Mouse (Mus musculus): ENCODE results near the gene Gm45208.
A peak's percentile ranks its signal among the peaks of the same experiment; 100 is the strongest.
"Not testable (repeated sequence)": the region's sequence is repeated elsewhere in the genome, so short reads cannot be mapped to it uniquely, and the experiment has no call there.

Gm45208 gene

GRCm38 (mm10) chrX:7721514-7722281 lies at the start of gene Gm45208:
TSS of gene Gm45208 (plus strand) at chrX:7722245.
- DNase-seq (ENCODE audit: low spot score), result peak; percentile 50

GRCm38 (mm10) chrX:7672739-7673138 lies 49.3 kb upstream of the Gm45208 start:
- DNase-seq (ENCODE audit: low spot score), result no peak

DNA sequence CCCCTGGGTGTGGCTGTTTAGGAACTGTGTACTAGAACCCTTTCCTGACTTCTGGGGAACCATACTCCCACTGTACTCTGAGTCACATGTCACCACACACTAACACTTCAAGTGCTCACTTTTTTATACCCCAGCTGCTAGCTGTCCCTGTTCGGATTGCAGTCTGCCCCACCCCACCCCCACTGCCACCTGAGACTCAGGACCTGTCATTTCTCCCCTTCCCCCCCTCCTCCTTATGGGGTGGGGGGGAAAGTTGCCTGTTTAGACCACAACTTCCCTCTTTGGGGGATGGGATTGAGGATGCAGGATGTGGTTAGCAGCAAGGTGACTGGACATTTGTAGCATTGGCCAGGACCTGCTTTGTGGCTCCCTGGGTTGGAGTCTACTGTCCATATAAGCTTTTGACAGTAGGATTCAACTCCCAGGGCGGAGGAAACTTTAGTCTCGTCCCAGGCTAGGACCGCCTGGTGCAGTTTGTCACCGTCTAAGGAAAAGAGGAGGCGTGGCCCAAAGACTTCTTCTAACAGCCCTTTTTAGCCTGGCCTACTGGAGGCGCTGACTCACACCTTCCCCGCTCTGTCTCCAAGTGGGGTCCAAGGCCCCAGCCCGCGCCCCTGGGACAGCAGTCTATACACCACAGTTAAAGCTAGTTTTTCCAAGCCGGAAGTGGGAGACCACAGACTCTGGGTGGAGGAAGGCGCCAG lies 48.3 kb upstream of the Gm45208 start:
- no peak for DNase-seq (ENCODE audit: low spot score)

- DNase-seq (ENCODE audit: low spot score), result no peak
These were observed 47.6 kb upstream of the Gm45208 start for GRCm38 (mm10) chrX:7674284-7675000.

DNA sequence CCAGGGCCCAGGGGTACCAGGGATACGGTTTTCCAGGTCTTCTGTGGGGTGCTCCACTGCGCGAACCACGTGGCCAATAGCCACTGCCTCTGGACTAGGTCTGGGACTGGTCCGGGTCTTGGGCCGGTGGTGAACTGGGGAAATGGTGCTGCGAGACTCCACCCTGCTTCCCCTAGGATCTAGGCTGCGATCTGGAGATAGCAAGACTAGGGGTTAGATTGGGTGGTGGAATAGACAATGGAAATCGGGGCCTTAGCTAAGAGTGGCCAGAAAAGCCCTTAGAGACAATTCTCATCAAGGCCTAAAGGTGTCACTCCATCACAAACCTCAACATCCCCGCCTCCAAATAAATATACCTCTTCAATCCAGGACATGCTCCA lies 47.1 kb upstream of the Gm45208 start:
- no peak for DNase-seq (ENCODE audit: low spot score)

GRCm38 (mm10) chrX:7678986-7679385 lies 43.1 kb upstream of the Gm45208 start:
- DNase-seq (ENCODE audit: low spot score), result no peak

DNA sequence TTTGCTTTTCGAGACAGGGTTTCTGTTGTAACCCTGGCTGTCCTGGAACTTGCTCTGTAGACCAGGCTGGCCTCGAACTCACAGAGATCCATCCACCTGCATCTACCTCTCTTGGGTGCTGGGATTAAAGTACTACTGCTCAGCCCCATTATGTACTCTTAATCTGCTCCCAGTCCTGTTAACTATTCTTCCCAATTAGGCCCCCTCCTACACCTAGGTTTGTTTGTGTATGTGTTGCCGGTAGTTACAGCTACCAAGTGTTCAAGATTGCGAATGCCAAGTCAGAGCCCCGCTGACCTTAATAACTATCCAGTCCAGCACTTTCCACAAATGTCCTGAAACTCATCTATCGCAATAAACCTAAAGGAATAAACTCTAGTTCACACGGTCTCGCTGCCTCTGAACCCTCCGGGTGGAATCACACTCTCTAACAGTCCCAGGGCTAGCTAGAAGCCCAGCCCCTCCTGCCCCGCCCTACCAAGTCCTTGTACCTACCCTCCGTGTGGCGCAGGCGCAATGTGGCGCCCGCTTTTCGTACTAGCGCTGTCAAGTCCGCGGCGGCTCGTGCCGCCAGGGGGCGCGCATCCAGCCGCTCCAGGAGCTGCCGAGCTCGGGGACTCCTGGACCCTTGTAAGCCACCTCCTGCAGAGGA lies 42.5 kb upstream of the Gm45208 start:
- peak; percentile 52 for DNase-seq (ENCODE audit: low spot score)

DNA sequence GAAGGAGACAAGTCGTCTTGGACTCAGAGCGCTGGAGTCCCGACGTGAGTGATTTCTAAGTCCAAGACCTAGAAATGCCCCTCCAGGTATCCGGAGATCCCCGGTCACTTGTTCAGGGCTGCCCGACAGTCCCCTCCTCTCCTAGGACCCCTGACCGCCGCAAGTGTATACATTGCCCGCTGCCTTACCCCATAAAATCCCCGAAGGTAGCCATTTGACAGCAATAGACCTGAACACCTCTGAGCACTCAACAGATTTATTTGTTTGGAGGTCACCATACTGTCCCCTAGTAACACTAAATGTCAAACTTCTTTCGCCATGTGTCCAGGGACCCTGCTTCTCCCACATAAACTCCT lies 42.0 kb upstream of the Gm45208 start:
- DNase-seq (ENCODE audit: low spot score), result no peak

DNA sequence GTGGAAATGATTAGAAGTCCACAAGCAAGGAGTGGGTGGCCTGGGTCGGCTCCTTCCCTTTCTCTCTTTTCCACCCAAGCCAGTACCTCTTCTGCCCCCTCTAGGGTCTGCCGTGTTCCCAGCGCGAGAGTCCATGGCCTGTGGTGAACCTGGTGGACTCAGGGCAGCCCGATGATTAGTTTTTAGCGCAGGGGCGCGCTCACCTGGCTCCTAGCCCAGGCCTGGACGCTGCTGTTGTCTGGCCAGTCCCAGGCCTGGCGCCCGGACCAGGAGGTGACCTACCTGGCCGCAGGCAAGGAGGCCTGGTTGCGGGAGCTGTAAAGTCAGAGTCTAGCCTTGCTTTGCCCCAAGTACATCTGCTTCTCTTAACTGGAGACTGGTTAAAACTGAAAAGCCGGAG lies 41.2 kb upstream of the Gm45208 start, which contains the start of gene Magix:
Gene Magix, minus strand, starts transcription at position 388 of the 400 bp plus-strand sequence.
- DNase-seq (ENCODE audit: low spot score), result no peak

DNA sequence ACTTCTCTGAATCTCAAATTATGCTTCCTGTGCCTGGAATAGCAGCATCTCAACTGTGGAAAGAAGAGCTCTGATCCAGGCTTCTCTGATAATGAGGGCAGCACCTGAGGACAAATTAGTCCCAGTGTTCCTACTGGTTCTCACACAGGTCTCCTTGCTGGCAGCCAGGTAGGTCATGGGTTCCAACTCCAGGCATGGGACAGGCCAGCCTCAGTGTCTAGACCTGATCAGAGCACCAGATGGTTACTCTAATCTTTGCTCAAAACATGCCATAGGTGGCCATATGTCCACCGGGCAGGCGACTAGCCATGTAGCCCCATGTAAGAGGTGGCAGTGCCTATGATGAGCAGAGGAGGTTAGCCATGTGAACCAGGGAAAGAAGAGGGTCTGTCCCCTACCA lies 33.7 kb upstream of the Gm45208 start:
- no peak for DNase-seq (ENCODE audit: low spot score)

GRCm38 (mm10) chrX:7690486-7690885 lies 31.6 kb upstream of the Gm45208 start:
- no peak for DNase-seq (ENCODE audit: low spot score)

GRCm38 (mm10) chrX:7692862-7693261 lies 29.2 kb upstream of the Gm45208 start:
- DNase-seq (ENCODE audit: low spot score), result no peak

DNA sequence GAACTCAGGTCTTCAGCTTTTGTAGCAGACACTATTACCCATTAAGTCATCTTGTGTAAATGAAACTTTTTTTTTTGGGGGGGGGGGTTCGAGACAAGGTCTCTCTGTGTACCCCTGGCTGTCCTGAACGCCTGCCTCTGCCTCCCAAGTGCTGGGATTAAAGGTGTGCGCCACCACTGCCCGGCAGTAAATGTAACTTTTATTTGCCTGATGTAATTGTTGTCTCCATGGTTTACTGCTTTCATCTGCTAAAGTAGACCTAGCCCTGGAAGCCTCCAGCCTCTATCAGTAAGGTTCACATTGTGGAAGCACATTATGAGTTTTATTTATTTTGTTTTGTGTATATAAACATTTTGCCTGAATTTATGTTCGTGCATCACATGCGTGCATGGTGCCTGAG lies 25.5 kb upstream of the Gm45208 start:
- DNase-seq (ENCODE audit: low spot score), result no peak

DNA sequence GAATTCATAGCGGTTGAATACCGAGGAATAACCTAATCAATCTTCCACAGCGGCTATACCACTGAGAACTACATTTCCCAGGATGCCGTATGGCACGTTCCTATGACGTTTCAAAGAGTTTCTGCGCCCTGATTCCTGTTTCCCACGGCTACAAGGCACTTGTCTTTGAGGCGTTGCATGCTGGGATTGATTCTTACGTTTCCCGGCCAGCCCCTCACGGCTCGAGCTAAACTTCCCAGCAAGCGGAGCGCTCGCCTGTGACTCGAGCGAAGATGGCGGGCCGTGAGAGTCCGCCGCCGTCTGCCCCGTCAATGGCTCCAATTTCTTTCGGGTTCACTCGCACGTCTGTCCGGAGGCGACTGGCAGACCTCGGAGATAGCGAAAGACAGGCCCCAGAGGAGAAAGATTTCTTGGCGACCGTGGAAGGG lies 25.1 kb upstream of the Gm45208 start, which contains the start of gene Gpkow:
Gene Gpkow, plus strand, starts transcription at position 178 of the 428 bp plus-strand sequence.
- DNase-seq (ENCODE audit: low spot score), result peak; percentile 73

GRCm38 (mm10) chrX:7713764-7714134 lies 8.3 kb upstream of the Gm45208 start:
- not testable (repeated sequence) for DNase-seq (ENCODE audit: low spot score)

- peak; percentile 91 for DNase-seq (ENCODE audit: low spot score)
These were observed 7.7 kb upstream of the Gm45208 start, which contains the start of gene Wdr45 for GRCm38 (mm10) chrX:7714135-7714899. TSS of gene Wdr45 (plus strand) at chrX:7714333.

DNA sequence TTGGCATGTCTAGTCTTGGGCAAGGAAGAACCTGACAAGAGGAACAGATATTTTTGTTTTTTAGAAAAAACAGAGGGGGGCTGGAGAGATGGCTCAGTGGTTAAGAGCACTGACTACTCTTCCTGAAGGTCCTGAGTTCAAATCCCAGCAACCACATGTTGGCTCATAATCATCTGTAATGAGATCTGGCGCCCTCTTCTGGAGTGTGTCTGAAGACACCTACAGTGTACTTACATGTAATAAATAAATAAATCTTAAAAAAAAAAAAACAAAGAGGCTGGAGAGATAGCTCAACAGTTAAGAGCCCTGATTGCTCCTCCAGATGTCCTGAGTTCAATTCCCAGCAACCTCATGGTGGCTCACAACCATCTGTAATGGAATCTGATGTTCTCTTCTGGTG lies 6.0 kb upstream of the Gm45208 start:
- DNase-seq (ENCODE audit: low spot score), result not testable (repeated sequence)

- no peak for DNase-seq (ENCODE audit: low spot score)
These were observed 202 bp downstream of the Gm45208 start for GRCm38 (mm10) chrX:7722282-7722611.

GRCm38 (mm10) chrX:7722691-7723090 lies 646 bp downstream of the Gm45208 start:
- DNase-seq (ENCODE audit: low spot score), result no peak

DNA sequence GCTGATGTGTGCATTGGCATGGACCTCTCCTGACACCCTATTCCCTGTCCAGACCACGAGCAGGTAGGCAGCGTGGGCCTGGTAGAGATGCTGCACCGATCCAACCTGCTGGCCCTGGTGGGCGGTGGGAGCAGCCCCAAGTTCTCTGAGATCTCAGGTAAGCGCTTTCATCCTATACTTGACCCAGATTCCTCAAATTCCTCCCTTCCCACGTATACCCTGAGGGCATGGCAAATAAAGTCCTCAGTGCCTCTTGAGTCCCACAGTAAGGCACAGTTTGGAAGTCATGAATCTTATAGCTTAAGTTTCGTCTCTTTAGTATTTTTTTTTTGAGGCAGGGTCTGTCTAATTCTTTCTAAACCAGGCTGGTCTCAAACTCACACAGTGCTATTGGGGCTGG lies 2.1 kb downstream of the Gm45208 start:
- DNase-seq (ENCODE audit: low spot score), result no peak

GRCm38 (mm10) chrX:7725841-7726240 lies 3.8 kb downstream of the Gm45208 start:
- DNase-seq (ENCODE audit: low spot score), result no peak

DNA sequence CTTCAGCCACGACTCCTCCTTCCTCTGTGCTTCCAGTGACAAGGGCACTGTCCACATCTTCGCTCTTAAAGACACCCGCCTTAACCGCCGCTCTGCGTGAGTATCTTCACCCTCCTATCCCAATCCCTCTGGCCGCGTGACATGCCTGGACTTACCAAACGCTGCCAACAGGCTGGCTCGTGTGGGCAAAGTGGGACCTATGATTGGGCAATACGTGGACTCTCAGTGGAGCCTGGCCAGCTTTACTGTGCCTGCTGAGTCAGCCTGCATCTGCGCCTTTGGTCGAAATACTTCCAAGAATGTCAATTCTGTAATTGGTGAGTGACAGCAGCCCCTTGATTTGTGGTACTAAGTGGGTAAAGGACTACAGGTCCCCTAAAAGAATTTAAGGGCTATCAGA lies 5.1 kb downstream of the Gm45208 start:
- DNase-seq (ENCODE audit: low spot score), result no peak
